Mouse (Mus musculus): ENCODE data around the gene Baz1a. TPM values are rescaled to one million over a fixed set of nuclear protein-coding genes. Genes with fewer than 3 reads are reported as not detected.

The Baz1a gene
- polyA plus RNA-seq, 1 experiment from 2014 or later, result 19.8 TPM

DNA sequence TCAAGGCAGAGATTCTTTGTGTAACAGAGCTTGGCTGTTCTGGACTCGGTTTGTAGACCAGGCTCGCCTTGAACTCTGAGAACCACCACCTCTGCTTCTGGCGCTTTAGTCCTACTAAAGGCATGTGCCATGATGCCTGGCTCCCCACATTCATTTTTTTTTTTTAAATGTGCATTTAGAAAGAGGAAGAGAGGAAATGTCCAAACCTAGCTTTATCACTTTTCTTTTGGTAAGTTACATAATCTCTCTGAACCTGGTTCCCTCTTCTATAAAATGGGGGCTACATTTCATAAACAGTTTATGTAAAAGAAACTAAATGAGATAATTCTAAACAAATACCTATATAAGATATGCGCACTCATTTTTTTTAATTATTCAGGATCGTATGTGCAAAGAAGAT lies 33.2 kb downstream of the Baz1a start:
- 0 out of 2 replicates have a peak, but pooled peaks cover 5% of the 10 kb centered on the region for H3K4me1 ChIP-seq (ENCODE audit: control insufficient read depth, insufficient read depth, low read length)
- no peak for ATAC-seq (ENCODE audit: insufficient number of reproducible peaks, insufficient read depth, low FRiP score, low read depth)
- H3K27ac ChIP-seq (ENCODE audit: low read length), result no peak overlapping the region
- 79% methylated on average over 5 of the region's 5 CpGs for WGBS
- H3K36me3 ChIP-seq (ENCODE audit: control insufficient read depth, insufficient read depth, low read length), result no peaks in the 10 kb centered on the region
- H3K4me3 ChIP-seq (ENCODE audit: low read depth, low read length), result no peak overlapping the region
- no peaks in the 10 kb centered on the region for H3K9me3 ChIP-seq (ENCODE audit: control insufficient read depth, low read depth, low read length)
- no peaks in the 10 kb centered on the region for H3K27me3 ChIP-seq (ENCODE audit: control insufficient read depth, insufficient read depth, low read length)
- no peak overlapping the region for H3K4me2 ChIP-seq (replicated peaks; ENCODE audit: low read depth, low read length)
- no peak overlapping the region for H3K9ac ChIP-seq (replicated peaks; ENCODE audit: low read depth, low read length)

- no peak overlapping the region for H3K27ac ChIP-seq (ENCODE audit: low read length)
- 65% methylated on average over 6 of the region's 6 CpGs for WGBS
These were observed 33.6 kb downstream of the Baz1a start for GRCm38 (mm10) chr12:54980532-54980931.

DNA sequence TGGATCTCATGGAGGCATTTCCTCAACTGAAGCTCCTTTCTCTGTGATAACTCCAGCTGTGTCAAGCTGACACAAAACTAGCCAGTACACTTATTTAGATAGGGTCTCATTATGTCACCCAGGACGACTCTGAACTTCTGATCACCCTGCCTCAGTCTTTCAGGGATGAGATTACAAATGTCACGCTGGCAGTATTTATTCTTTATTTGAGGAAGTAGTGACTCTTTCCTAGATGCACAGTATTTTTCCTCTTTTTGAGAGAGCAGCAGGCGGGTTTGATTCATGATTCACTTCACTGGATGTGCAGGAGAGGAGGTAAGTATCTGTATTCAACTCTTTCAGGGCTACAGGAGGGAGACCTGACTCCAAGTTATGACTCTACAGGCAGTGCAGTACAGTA lies 45.1 kb downstream of the Baz1a start:
- no peak overlapping the region for H3K4me3 ChIP-seq (ENCODE audit: low read depth, low read length)
- H3K9me3 ChIP-seq (ENCODE audit: control insufficient read depth, low read depth, low read length), result no peaks in the 10 kb centered on the region
- peaks cover 10% of the 10 kb centered on the region; the same call in 1 of the 2 replicates for H3K36me3 ChIP-seq (ENCODE audit: control insufficient read depth, insufficient read depth, low read length)
- no peaks in the 10 kb centered on the region for H3K4me1 ChIP-seq (ENCODE audit: control insufficient read depth, insufficient read depth, low read length)
- no peak overlapping the region for H3K27ac ChIP-seq (ENCODE audit: low read length)
- ATAC-seq (ENCODE audit: insufficient number of reproducible peaks, insufficient read depth, low FRiP score, low read depth), result no peak
- H3K9ac ChIP-seq (replicated peaks; ENCODE audit: low read depth, low read length), result no peak overlapping the region
- no peak overlapping the region for H3K4me2 ChIP-seq (replicated peaks; ENCODE audit: low read depth, low read length)
- WGBS, result 72% methylated on average over 3 of the region's 3 CpGs
- H3K27me3 ChIP-seq (ENCODE audit: control insufficient read depth, insufficient read depth, low read length), result no peaks in the 10 kb centered on the region

More at GRCm38 (mm10) chr12:54980532-54980931, 33.6 kb downstream of the Baz1a start:
- H3K27me3 ChIP-seq (ENCODE audit: control insufficient read depth, insufficient read depth, low read length), result no peaks in the 10 kb centered on the region
- H3K4me1 ChIP-seq (ENCODE audit: control insufficient read depth, insufficient read depth, low read length), result 0 out of 2 replicates have a peak, but pooled peaks cover 5% of the 10 kb centered on the region
- ATAC-seq (ENCODE audit: insufficient number of reproducible peaks, insufficient read depth, low FRiP score, low read depth), result no peak
- H3K36me3 ChIP-seq (ENCODE audit: control insufficient read depth, insufficient read depth, low read length), result no peaks in the 10 kb centered on the region
- H3K4me3 ChIP-seq (ENCODE audit: low read depth, low read length), result no peak overlapping the region
- H3K9ac ChIP-seq (replicated peaks; ENCODE audit: low read depth, low read length), result no peak overlapping the region
- no peaks in the 10 kb centered on the region for H3K9me3 ChIP-seq (ENCODE audit: control insufficient read depth, low read depth, low read length)
- H3K4me2 ChIP-seq (replicated peaks; ENCODE audit: low read depth, low read length), result no peak overlapping the region

DNA sequence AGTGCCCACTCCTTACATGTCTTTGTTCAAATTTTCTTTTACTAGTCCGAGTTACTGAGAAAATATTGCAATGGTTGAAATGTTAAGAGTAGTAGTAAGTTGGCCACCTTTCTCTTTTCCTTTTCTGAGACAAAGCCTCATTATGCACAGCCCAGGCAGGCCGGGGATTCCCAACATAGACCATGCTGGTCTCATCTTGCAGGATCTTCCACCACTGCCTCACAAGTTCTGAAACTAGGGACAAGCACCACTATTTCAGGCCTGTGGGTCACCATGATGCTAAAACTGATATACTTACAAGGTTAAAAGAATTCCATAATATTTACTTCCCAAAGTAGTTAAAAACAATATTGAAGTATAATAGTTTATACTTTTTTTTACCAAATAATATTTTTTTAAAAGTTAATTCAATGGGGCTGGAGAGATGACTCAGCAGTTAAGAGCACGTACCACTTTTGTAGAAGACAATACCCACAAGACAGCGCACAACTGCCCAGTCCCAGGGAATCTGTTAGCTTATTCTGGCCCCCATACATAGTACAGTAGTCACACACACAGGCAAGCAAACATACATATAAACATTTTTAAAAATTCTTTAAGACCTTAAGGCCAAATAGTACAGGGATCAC lies 48.5 kb downstream of the Baz1a start:
- H3K36me3 ChIP-seq (ENCODE audit: control insufficient read depth, insufficient read depth, low read length), result no peaks in the 10 kb centered on the region
- no peak overlapping the region for H3K9ac ChIP-seq (replicated peaks; ENCODE audit: low read depth, low read length)
- H3K4me3 ChIP-seq (ENCODE audit: low read depth, low read length), result no peak overlapping the region
- no peaks in the 10 kb centered on the region for H3K27me3 ChIP-seq (ENCODE audit: control insufficient read depth, insufficient read depth, low read length)
- ATAC-seq (ENCODE audit: insufficient number of reproducible peaks, insufficient read depth, low FRiP score, low read depth), result no peak
- WGBS, result 93% methylated on average over 4 of the region's 4 CpGs
- no peaks in the 10 kb centered on the region for H3K9me3 ChIP-seq (ENCODE audit: control insufficient read depth, low read depth, low read length)
- no peak overlapping the region for H3K27ac ChIP-seq (ENCODE audit: low read length)
- no peak overlapping the region for H3K4me2 ChIP-seq (replicated peaks; ENCODE audit: low read depth, low read length)
- H3K4me1 ChIP-seq (ENCODE audit: control insufficient read depth, insufficient read depth, low read length), result no peaks in the 10 kb centered on the region

- H3K27ac ChIP-seq (ENCODE audit: low read length), result no peak overlapping the region
- 61% methylated on average over 2 of the region's 2 CpGs for WGBS
- no peak overlapping the region for H3K4me3 ChIP-seq (ENCODE audit: low read depth, low read length)
- no peaks in the 10 kb centered on the region for H3K4me1 ChIP-seq (ENCODE audit: control insufficient read depth, insufficient read depth, low read length)
- H3K9me3 ChIP-seq (ENCODE audit: control insufficient read depth, low read depth, low read length), result no peaks in the 10 kb centered on the region
- H3K27me3 ChIP-seq (ENCODE audit: control insufficient read depth, insufficient read depth, low read length), result no peaks in the 10 kb centered on the region
- no peak for ATAC-seq (ENCODE audit: insufficient number of reproducible peaks, insufficient read depth, low FRiP score, low read depth)
- no peak overlapping the region for H3K9ac ChIP-seq (replicated peaks; ENCODE audit: low read depth, low read length)
- no peak overlapping the region for H3K4me2 ChIP-seq (replicated peaks; ENCODE audit: low read depth, low read length)
- H3K36me3 ChIP-seq (ENCODE audit: control insufficient read depth, insufficient read depth, low read length), result no peaks in the 10 kb centered on the region
These were observed 54.6 kb downstream of the Baz1a start for GRCm38 (mm10) chr12:54959569-54959968.

- WGBS, result 82% methylated on average over 2 of the region's 2 CpGs
- no peaks in the 10 kb centered on the region for H3K9me3 ChIP-seq (ENCODE audit: control insufficient read depth, low read depth, low read length)
- H3K4me3 ChIP-seq (ENCODE audit: low read depth, low read length), result no peak overlapping the region
- ATAC-seq (ENCODE audit: insufficient number of reproducible peaks, insufficient read depth, low FRiP score, low read depth), result no peak
- no peak overlapping the region for H3K27ac ChIP-seq (ENCODE audit: low read length)
- H3K4me1 ChIP-seq (ENCODE audit: control insufficient read depth, insufficient read depth, low read length), result no peaks in the 10 kb centered on the region
- no peak overlapping the region for H3K9ac ChIP-seq (replicated peaks; ENCODE audit: low read depth, low read length)
- no peaks in the 10 kb centered on the region for H3K27me3 ChIP-seq (ENCODE audit: control insufficient read depth, insufficient read depth, low read length)
- no peaks in the 10 kb centered on the region; the same call in 1 of the 2 replicates for H3K36me3 ChIP-seq (ENCODE audit: control insufficient read depth, insufficient read depth, low read length)
- H3K4me2 ChIP-seq (replicated peaks; ENCODE audit: low read depth, low read length), result no peak overlapping the region
These were observed 57.2 kb downstream of the Baz1a start for GRCm38 (mm10) chr12:54956974-54957373.

- no peak overlapping the region for H3K4me2 ChIP-seq (replicated peaks; ENCODE audit: low read depth, low read length)
- H3K9me3 ChIP-seq (ENCODE audit: control insufficient read depth, low read depth, low read length), result no peaks in the 10 kb centered on the region
These were observed 57.7 kb downstream of the Baz1a start for GRCm38 (mm10) chr12:54956457-54956856.

GRCm38 (mm10) chr12:54946116-54946515 lies 68.0 kb downstream of the Baz1a start:
- no peaks in the 10 kb centered on the region for H3K9me3 ChIP-seq (ENCODE audit: control insufficient read depth, low read depth, low read length)
- WGBS, result 76% methylated on average over 6 of the region's 6 CpGs
- H3K4me3 ChIP-seq (ENCODE audit: low read depth, low read length), result no peak overlapping the region
- no peaks in the 10 kb centered on the region for H3K27me3 ChIP-seq (ENCODE audit: control insufficient read depth, insufficient read depth, low read length)
- no peak overlapping the region for H3K4me2 ChIP-seq (replicated peaks; ENCODE audit: low read depth, low read length)
- H3K4me1 ChIP-seq (ENCODE audit: control insufficient read depth, insufficient read depth, low read length), result no peaks in the 10 kb centered on the region
- H3K9ac ChIP-seq (replicated peaks; ENCODE audit: low read depth, low read length), result no peak overlapping the region
- peaks cover 4% of the 10 kb centered on the region; the same call in 1 of the 2 replicates for H3K36me3 ChIP-seq (ENCODE audit: control insufficient read depth, insufficient read depth, low read length)
- no peak for ATAC-seq (ENCODE audit: insufficient number of reproducible peaks, insufficient read depth, low FRiP score, low read depth)
- no peak overlapping the region for H3K27ac ChIP-seq (ENCODE audit: low read length)

More at GRCm38 (mm10) chr12:54956457-54956856, 57.7 kb downstream of the Baz1a start:
- Histone ChIP-seq H3K27me3 (ENCODE audit: control insufficient read depth, insufficient read depth, low read length) (no peaks in the 10 kb centered on the region), H3K4me3 (ENCODE audit: low read depth, low read length) (no peak overlapping the region), H3K36me3 (ENCODE audit: control insufficient read depth, insufficient read depth, low read length) (no peaks in the 10 kb centered on the region; the same call in 1 of the 2 replicates), H3K27ac (ENCODE audit: low read length) (no peak overlapping the region), H3K4me1 (ENCODE audit: control insufficient read depth, insufficient read depth, low read length) (no peaks in the 10 kb centered on the region), H3K9ac (replicated peaks; ENCODE audit: low read depth, low read length) (no peak overlapping the region)
- ATAC-seq (ENCODE audit: insufficient number of reproducible peaks, insufficient read depth, low FRiP score, low read depth), result no peak
- 92% methylated on average over 4 of the region's 4 CpGs for WGBS

Measured in stomach, embryonic 14.5 days (tissue).